Mouse (Mus musculus) bone marrow macrophage, adult 2 months (primary cell): ENCODE measurements around the gene Agrn.

Experiments
- CTCF ChIP-seq: IDR thresholded peaks from 2 replicates; pipeline ENCODE4 v1.5.1; 2012; ENCODE audit warnings: low read depth, mild to moderate bottlenecking, low read length, moderate library complexity
- POLR2A ChIP-seq: IDR thresholded peaks from 2 replicates; pipeline ENCODE4 v1.6.1; 2012; ENCODE audit warnings: mild to moderate bottlenecking, low read depth, low read length, borderline replicate concordance

GRCm38 (mm10) chr4:156135801-156136200 is 61.5 kb downstream of the Agrn start:
- TF ChIP-seq POLR2A (no peak), CTCF (no peak)
